In genomic region chr2:91480399-91480801, GRCm38 (mm10) we compare ENCODE assay signal across 13 mouse cellular contexts. TPM values are rescaled to one million over a fixed set of nuclear protein-coding genes. Genes with fewer than 3 reads are reported as not detected.
DNase-seq lines count a peak whose midpoint lies in the region; ATAC-seq and TF ChIP-seq lines count a peak whose summit lies in the region.
"Had no signal": no experiment of that assay in that cellular context is flagged by ENCODE, and none has a peak within 500 bp of the region (broad histone marks: within the 10 kb centered on the region; RNA-seq: fewer than 3 reads in every experiment).

No protein-coding gene starts in this region.

- H3K9ac ChIP-seq in forebrain, embryonic 15.5 days (replicated peaks), result no peak overlapping the region
- H3K9ac ChIP-seq in midbrain, embryonic 12.5 days (replicated peaks), result no peak overlapping the region
- no peak overlapping the region for H3K9ac ChIP-seq in midbrain, embryonic 14.5 days (replicated peaks; ENCODE audit: low read length)
- H3K9ac ChIP-seq: embryonic facial prominence, embryonic 13.5 days; liver, embryonic 13.5 days had no signal

- H3K27ac ChIP-seq in forebrain, embryonic 15.5 days (replicated peaks), result no peak overlapping the region
- no peak overlapping the region for H3K27ac ChIP-seq in forebrain, embryonic 10.5 days
- no peak overlapping the region for H3K27ac ChIP-seq in midbrain, embryonic 12.5 days (replicated peaks)
- no peak overlapping the region for H3K27ac ChIP-seq in midbrain, embryonic 14.5 days (replicated peaks; ENCODE audit: low read depth, low read length)
- H3K27ac ChIP-seq: embryonic facial prominence, embryonic 13.5 days; kidney, postnatal 0 days; left cerebral cortex, adult 2 months; liver, embryonic 13.5 days had no signal

- H3K79me2 ChIP-seq in myocyte (ENCODE audit: control insufficient read depth, insufficient read depth), result no peaks in the 10 kb centered on the region

- no peak for TF ChIP-seq POLR2A in myocyte (IDR thresholded peaks at IDR 0.05; ENCODE audit: insufficient read length, low read depth)

- H3K4me1 ChIP-seq in forebrain, embryonic 15.5 days, result no peaks in the 10 kb centered on the region
- H3K4me1 ChIP-seq in forebrain, embryonic 10.5 days, result no peaks in the 10 kb centered on the region
- no peaks in the 10 kb centered on the region for H3K4me1 ChIP-seq in midbrain, embryonic 12.5 days
- no peaks in the 10 kb centered on the region for H3K4me1 ChIP-seq in midbrain, embryonic 14.5 days (ENCODE audit: control insufficient read depth, insufficient read depth, low read length)

- no peaks in the 10 kb centered on the region for H3K36me3 ChIP-seq in forebrain, embryonic 15.5 days
- peaks cover 98% of the 10 kb centered on the region for H3K36me3 ChIP-seq in forebrain, embryonic 10.5 days (replicated peaks)
- H3K36me3 ChIP-seq in midbrain, embryonic 12.5 days, result peaks cover 64% of the 10 kb centered on the region
- peaks cover 26% of the 10 kb centered on the region for H3K36me3 ChIP-seq in midbrain, embryonic 14.5 days (ENCODE audit: control insufficient read depth, insufficient read depth, low read length)
- peaks cover 34% of the 10 kb centered on the region for H3K36me3 ChIP-seq in myocyte (ENCODE audit: control insufficient read depth, insufficient read depth)
- H3K36me3 ChIP-seq: G1E had no signal

- H3K4me2 ChIP-seq in forebrain, embryonic 15.5 days (replicated peaks), result no peak overlapping the region
- no peak overlapping the region for H3K4me2 ChIP-seq in midbrain, embryonic 12.5 days (replicated peaks)
- no peak overlapping the region for H3K4me2 ChIP-seq in midbrain, embryonic 14.5 days (ENCODE audit: low read length)
- no peak overlapping the region for H3K4me2 ChIP-seq in myocyte (ENCODE audit: low read depth)
- H3K4me2 ChIP-seq: embryonic facial prominence, embryonic 13.5 days; liver, embryonic 13.5 days had no signal

- no peak overlapping the region for H3K4me3 ChIP-seq in forebrain, embryonic 15.5 days
- no peak overlapping the region for H3K4me3 ChIP-seq in forebrain, embryonic 10.5 days
- no peak overlapping the region for H3K4me3 ChIP-seq in midbrain, embryonic 12.5 days
- H3K4me3 ChIP-seq in midbrain, embryonic 14.5 days (replicated peaks; ENCODE audit: low read depth, low read length), result no peak overlapping the region
- no peak overlapping the region for H3K4me3 ChIP-seq in myocyte
- H3K4me3 ChIP-seq: embryonic facial prominence, embryonic 13.5 days; left cerebral cortex, adult 2 months; liver, embryonic 13.5 days had no signal

- H3K27me3 ChIP-seq in forebrain, embryonic 15.5 days, result no peaks in the 10 kb centered on the region
- no peaks in the 10 kb centered on the region for H3K27me3 ChIP-seq in forebrain, embryonic 10.5 days (ENCODE audit: poor library complexity, severe bottlenecking)
- no peaks in the 10 kb centered on the region for H3K27me3 ChIP-seq in midbrain, embryonic 12.5 days
- no peaks in the 10 kb centered on the region for H3K27me3 ChIP-seq in midbrain, embryonic 14.5 days (ENCODE audit: control insufficient read depth, insufficient read depth, low read length)
- no peaks in the 10 kb centered on the region for H3K27me3 ChIP-seq in myocyte (ENCODE audit: control insufficient read depth, insufficient read depth, insufficient read length)
- H3K27me3 ChIP-seq: embryonic facial prominence, embryonic 13.5 days; liver, embryonic 13.5 days had no signal

- DNase-seq in forebrain, embryonic 10.5 days (ENCODE audit: extremely low spot score, low spot score), result no peak
- DNase-seq in midbrain, embryonic 14.5 days, result no peak
- DNase-seq in cerebellum, postnatal 14 days, result peak; percentile 92 to 95
- DNase-seq in frontal cortex, postnatal 10 days (ENCODE audit: low spot score in 2 of 2), result no peak
- no peak for DNase-seq in liver
- DNase-seq: liver, embryonic 13.5 days had no signal

- 83% methylated on average over 9 of the region's 9 CpGs for WGBS in forebrain, embryonic 15.5 days
- 95% methylated on average over 9 of the region's 9 CpGs for WGBS in forebrain, embryonic 10.5 days
- WGBS in midbrain, embryonic 12.5 days, result 97% methylated on average over 9 of the region's 9 CpGs
- WGBS in midbrain, embryonic 14.5 days, result 93% methylated on average over 9 of the region's 9 CpGs

- H3ac ChIP-seq in myocyte (ENCODE audit: control insufficient read depth, insufficient read length), result no peak overlapping the region

- H3K9me3 ChIP-seq in forebrain, embryonic 15.5 days, result no peaks in the 10 kb centered on the region
- H3K9me3 ChIP-seq in forebrain, embryonic 10.5 days, result no peaks in the 10 kb centered on the region
- H3K9me3 ChIP-seq in midbrain, embryonic 12.5 days, result no peaks in the 10 kb centered on the region
- no peaks in the 10 kb centered on the region for H3K9me3 ChIP-seq in midbrain, embryonic 14.5 days (ENCODE audit: control insufficient read depth, low read length)
- H3K9me3 ChIP-seq: embryonic facial prominence, embryonic 13.5 days; G1E; liver, embryonic 13.5 days had no signal

- peak; percentile 61 for ATAC-seq in forebrain, embryonic 15.5 days (replicated peaks)
- 0 out of 2 replicates have a peak, but pooled peaks have one; percentile 27 for ATAC-seq in midbrain, embryonic 12.5 days (ENCODE audit: low FRiP score, low read depth)
- ATAC-seq in midbrain, embryonic 14.5 days (ENCODE audit: low FRiP score, low TSS enrichment), result no peak

TF ChIP-seq in myocyte, 11 proteins besides CTCF, POLR2A, EP300 and RAD21:
- TF ChIP-seq TCF3 (IDR thresholded peaks at IDR 0.05; ENCODE audit: insufficient read length, low read depth) (no peak), POLR2AphosphoS2 (IDR thresholded peaks at IDR 0.05; ENCODE audit: insufficient read length, low read depth) (peak; percentile 10)

RNA-seq across cellular contexts. Expression of gene Lrp4, which starts 23.1 kb away (rescaled TPM):
- polyA plus RNA-seq in forebrain, embryonic 15.5 days (2015; fragmentation: Nextera tagmentation; extraction: Ambion mirVana), result 6.0 and 6.8 TPM in 2 replicates
- 10.6 and 11.3 TPM in 2 replicates for polyA plus RNA-seq in forebrain, embryonic 10.5 days (2016; fragmentation: Nextera tagmentation; extraction: Ambion mirVana)
- 8.5 and 9.8 TPM in 2 replicates for polyA plus RNA-seq in midbrain, embryonic 12.5 days (2016; fragmentation: Nextera tagmentation; extraction: Ambion mirVana)
- polyA plus RNA-seq in midbrain, embryonic 14.5 days (2014; fragmentation: Nextera tagmentation; extraction: Ambion mirVana), result 2.8 and 4.7 TPM in 2 replicates
- 20.1 TPM for polyA plus RNA-seq in myocyte (2012; fragmentation: generic; extraction: Trizol)
- polyA plus RNA-seq: G1E had no signal

RNA-seq across cellular contexts. Expression of gene 1110051M20Rik, which starts 35.9 kb away (rescaled TPM):
- 159 and 168 TPM in 2 replicates for polyA plus RNA-seq in forebrain, embryonic 15.5 days (2015; fragmentation: Nextera tagmentation; extraction: Ambion mirVana)
- 95.7 and 100 TPM in 2 replicates for polyA plus RNA-seq in forebrain, embryonic 10.5 days (2016; fragmentation: Nextera tagmentation; extraction: Ambion mirVana)
- 113 and 117 TPM in 2 replicates for polyA plus RNA-seq in midbrain, embryonic 12.5 days (2016; fragmentation: Nextera tagmentation; extraction: Ambion mirVana)
- 175 and 176 TPM in 2 replicates for polyA plus RNA-seq in midbrain, embryonic 14.5 days (2014; fragmentation: Nextera tagmentation; extraction: Ambion mirVana)
- polyA plus RNA-seq in myocyte (2012; fragmentation: generic; extraction: Trizol), result 45.5 TPM

RNA-seq across cellular contexts. Expression of gene Ckap5, which starts 46.2 kb away (rescaled TPM):
- 132 and 139 TPM in 2 replicates for polyA plus RNA-seq in forebrain, embryonic 15.5 days (2015; fragmentation: Nextera tagmentation; extraction: Ambion mirVana)
- polyA plus RNA-seq in forebrain, embryonic 10.5 days (2016; fragmentation: Nextera tagmentation; extraction: Ambion mirVana), result 150 and 154 TPM in 2 replicates
- polyA plus RNA-seq in midbrain, embryonic 12.5 days (2016; fragmentation: Nextera tagmentation; extraction: Ambion mirVana), result 163 and 164 TPM in 2 replicates
- 117 and 152 TPM in 2 replicates for polyA plus RNA-seq in midbrain, embryonic 14.5 days (2014; fragmentation: Nextera tagmentation; extraction: Ambion mirVana)
- polyA plus RNA-seq in myocyte (2012; fragmentation: generic; extraction: Trizol), result 12.6 TPM

Comparison
In these comparisons a context has a peak if more than half of its experiments do, and no peak if none do; other contexts are left out.
1. DNase-seq: peak in cerebellum, postnatal 14 days (2 of 2); none in forebrain, embryonic 10.5 days (single experiment), midbrain, embryonic 14.5 days (single experiment), frontal cortex, postnatal 10 days (0 of 2) and liver (single experiment).